7 mouse cellular contexts compared by ENCODE assay signal in genomic region chr16:72662837-72663350, GRCm38 (mm10).
DNase-seq lines count a peak whose midpoint lies in the region; ATAC-seq lines count a peak whose summit lies in the region.

No protein-coding gene starts in this region.

- no peaks in the 10 kb centered on the region for H3K36me3 ChIP-seq in forebrain, embryonic 11.5 days (ENCODE audit: control insufficient read depth, insufficient read depth, low read length)
- no peaks in the 10 kb centered on the region for H3K36me3 ChIP-seq in heart, embryonic 14.5 days (ENCODE audit: control insufficient read depth, insufficient read depth, low read length)
- no peaks in the 10 kb centered on the region for H3K36me3 ChIP-seq in liver, embryonic 11.5 days (ENCODE audit: control insufficient read depth, insufficient read depth, low read length)
- H3K36me3 ChIP-seq in neural tube, embryonic 12.5 days = 0 out of 2 replicates have a peak, but pooled peaks cover 3% of the 10 kb centered on the region

- no peaks in the 10 kb centered on the region for H3K9me3 ChIP-seq in forebrain, embryonic 11.5 days (ENCODE audit: control insufficient read depth, low read length)
- no peaks in the 10 kb centered on the region for H3K9me3 ChIP-seq in heart, embryonic 14.5 days (ENCODE audit: control insufficient read depth, low read length)
- no peaks in the 10 kb centered on the region for H3K9me3 ChIP-seq in liver, embryonic 11.5 days (ENCODE audit: control insufficient read depth, low read length)
- H3K9me3 ChIP-seq in neural tube, embryonic 12.5 days = no peaks in the 10 kb centered on the region

- peak; percentile 92 for ATAC-seq in forebrain, embryonic 11.5 days (replicated peaks; ENCODE audit: low FRiP score)
- ATAC-seq in heart, embryonic 14.5 days (ENCODE audit: insufficient number of reproducible peaks, insufficient read depth, low FRiP score, low read depth) = peak; percentile 79
- peak; percentile 81 for ATAC-seq in liver, embryonic 11.5 days (replicated peaks; ENCODE audit: low FRiP score)
- peak; percentile 89 for ATAC-seq in neural tube, embryonic 12.5 days (ENCODE audit: low FRiP score, low read depth)

- H3K4me3 ChIP-seq in forebrain, embryonic 11.5 days (ENCODE audit: low read depth, low read length) = peak overlapping the region; percentile 76
- H3K4me3 ChIP-seq in heart, embryonic 14.5 days (ENCODE audit: control insufficient read depth in 1 of 2, insufficient read depth in 1 of 2, low read depth in 1 of 2, low read length in 2 of 2) = peak overlapping the region; percentile 83 to 87
- peak overlapping the region; percentile 67 for H3K4me3 ChIP-seq in liver, embryonic 11.5 days (ENCODE audit: low read depth, low read length)
- H3K4me3 ChIP-seq in neural tube, embryonic 12.5 days = peak overlapping the region; percentile 80

- no peaks in the 10 kb centered on the region for H3K4me1 ChIP-seq in forebrain, embryonic 11.5 days (replicated peaks; ENCODE audit: control insufficient read depth, insufficient read depth, low read length)
- no peaks in the 10 kb centered on the region; a peak in 2 of 4 replicates for H3K4me1 ChIP-seq in heart, embryonic 14.5 days (ENCODE audit: control insufficient read depth in 2 of 2, insufficient read depth in 2 of 2, low read length in 2 of 2)
- no peaks in the 10 kb centered on the region for H3K4me1 ChIP-seq in liver, embryonic 11.5 days (replicated peaks; ENCODE audit: control insufficient read depth, insufficient read depth, low read length)
- peaks cover 15% of the 10 kb centered on the region for H3K4me1 ChIP-seq in neural tube, embryonic 12.5 days

- DNase-seq in cerebellum, adult 18-20 months = peak; percentile 78 to 79
- peak; percentile 90 for DNase-seq in forebrain, embryonic 11.5 days (ENCODE audit: low spot score)
- peak; percentile 84 for DNase-seq in kidney, postnatal 10 days
- DNase-seq in liver, embryonic 11.5 days (ENCODE audit: low spot score) = peak; percentile 70
- DNase-seq in thymus, postnatal 4 days = peak; percentile 34

- peak overlapping the region; percentile 97 for H3K4me2 ChIP-seq in forebrain, embryonic 11.5 days (ENCODE audit: low read depth, low read length, severe bottlenecking)
- peak overlapping the region; percentile 85 for H3K4me2 ChIP-seq in heart, embryonic 14.5 days (ENCODE audit: low read length)
- peak overlapping the region; percentile 63 for H3K4me2 ChIP-seq in liver, embryonic 11.5 days
- H3K4me2 ChIP-seq in neural tube, embryonic 12.5 days (replicated peaks) = peak overlapping the region; percentile 72

- peak overlapping the region; percentile 81 for H3K9ac ChIP-seq in forebrain, embryonic 11.5 days (ENCODE audit: low read length)
- peak overlapping the region; percentile 77 for H3K9ac ChIP-seq in heart, embryonic 14.5 days (ENCODE audit: low read length)
- peak overlapping the region; percentile 71 for H3K9ac ChIP-seq in liver, embryonic 11.5 days (ENCODE audit: low read depth, low read length)
- peak overlapping the region; percentile 86 for H3K9ac ChIP-seq in neural tube, embryonic 12.5 days

- H3K27ac ChIP-seq in forebrain, embryonic 11.5 days (ENCODE audit: low read depth, low read length) = peak overlapping the region; percentile 74; the same call in 1 of the 2 replicates
- peak overlapping the region; percentile 95 to 99 for H3K27ac ChIP-seq in heart, embryonic 14.5 days (replicated peaks in 1 of 2; ENCODE audit: control insufficient read depth in 1 of 2, insufficient read depth in 1 of 2, low read depth in 2 of 2, low read length in 2 of 2)
- peak overlapping the region; percentile 72 for H3K27ac ChIP-seq in liver, embryonic 11.5 days (ENCODE audit: low read depth, low read length)
- peak overlapping the region; percentile 67 for H3K27ac ChIP-seq in neural tube, embryonic 12.5 days

- no peaks in the 10 kb centered on the region for H3K27me3 ChIP-seq in forebrain, embryonic 11.5 days (ENCODE audit: control insufficient read depth, insufficient read depth, low read length)
- H3K27me3 ChIP-seq in heart, embryonic 14.5 days (ENCODE audit: control insufficient read depth, insufficient read depth, low read length) = no peaks in the 10 kb centered on the region
- H3K27me3 ChIP-seq in liver, embryonic 11.5 days (replicated peaks; ENCODE audit: control insufficient read depth, insufficient read depth, low read length) = peaks cover 15% of the 10 kb centered on the region
- no peaks in the 10 kb centered on the region for H3K27me3 ChIP-seq in neural tube, embryonic 12.5 days (replicated peaks)

- 0% methylated on average over 26 of the region's 26 CpGs for WGBS in forebrain, embryonic 11.5 days
- under 1% methylated on average over 26 of the region's 26 CpGs for WGBS in heart, embryonic 14.5 days
- 0% methylated on average over 26 of the region's 26 CpGs for WGBS in liver, embryonic 11.5 days
- under 1% methylated on average over 26 of the region's 26 CpGs for WGBS in neural tube, embryonic 12.5 days

Comparison
In these comparisons a context has a peak if more than half of its experiments do, and no peak if none do; other contexts are left out.
1. Peak in every context shown above with its lines: DNase-seq, ATAC-seq, H3K4me3 ChIP-seq and H3K27ac ChIP-seq.
2. DNase-seq: peak in every context shown above with its lines; median percentile 90 in forebrain, embryonic 11.5 days; 84 in kidney, postnatal 10 days; 78 in cerebellum, adult 18-20 months; 70 in liver, embryonic 11.5 days; 34 in thymus, postnatal 4 days.